Mouse (Mus musculus) erythroblast, embryonic 14.5 days (primary cell): Measurements from ENCODE around the gene Anxa6.

ENCODE experiments used
- GATA1 ChIP-seq: IDR thresholded peaks from 2 replicates; pipeline ENCODE4 v1.6.1; 2012; ENCODE audit warnings: low read length, inconsistent platforms, mixed read lengths
- TAL1 ChIP-seq: IDR thresholded peaks from 3 replicates; pipeline ENCODE4 v1.6.1; 2012; ENCODE audit warnings: low read length, inconsistent platforms, mixed read lengths

DNA sequence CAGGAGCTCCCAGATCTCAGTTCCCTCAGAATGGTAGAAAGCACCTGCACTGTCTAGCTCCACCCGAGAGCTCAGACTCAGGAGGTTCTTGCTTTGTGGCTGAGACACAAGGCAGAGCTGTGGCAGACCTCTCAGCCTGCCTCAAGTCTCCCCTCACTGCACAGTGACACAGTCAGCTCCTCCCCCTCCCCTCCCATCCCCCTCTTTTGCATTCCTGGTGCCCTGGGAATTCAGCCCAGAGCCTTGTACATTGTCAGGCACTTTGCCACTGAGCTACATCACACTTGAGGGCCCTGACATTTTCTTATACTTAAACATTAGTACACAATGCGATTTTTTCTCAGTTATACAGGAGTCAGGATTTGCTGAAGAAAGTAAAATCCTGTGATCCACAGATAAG is 35.8 kb upstream of the Anxa6 start:
- TF ChIP-seq GATA1: no peak
- TF ChIP-seq TAL1: no peak
